Mouse (Mus musculus) thymus, adult 2 months (tissue): Measurements from ENCODE around the gene Fam19a5. TPM values are rescaled to one million over a fixed set of nuclear protein-coding genes. Genes with fewer than 3 reads are reported as not detected.

Source experiments
- DNase-seq: peaks from one replicate; pipeline ENCODE4 v3.0.0; 2021
- H3K27ac ChIP-seq: fragments of 200-500 bp; 2 replicates; pipeline ENCODE4 v1.5.1; 2012; ENCODE audit warnings: low read length, control low read depth; ENCODE audit not compliant: control insufficient read depth, insufficient read depth
- H3K27me3 ChIP-seq: fragments of 200-500 bp; 2 replicates; pipeline ENCODE4 v1.6.1; 2012; ENCODE audit warnings: mild to moderate bottlenecking, low read length, moderate library complexity, mixed read lengths; ENCODE audit not compliant: control insufficient read depth, insufficient read depth
- H3K36me3 ChIP-seq: fragments of 200-500 bp; 2 replicates; pipeline ENCODE4 v1.6.1; 2012; ENCODE audit warnings: mild to moderate bottlenecking, low read length, moderate library complexity; ENCODE audit not compliant: control insufficient read depth, insufficient read depth
- H3K4me1 ChIP-seq: fragments of 200-500 bp; replicated peaks from 2 replicates; pipeline ENCODE4 v1.6.1; 2012; ENCODE audit warnings: low read length; ENCODE audit not compliant: control insufficient read depth, insufficient read depth
- H3K4me3 ChIP-seq: fragments of 200-500 bp; 2 replicates; pipeline ENCODE4 v1.5.1; 2012; ENCODE audit warnings: mild to moderate bottlenecking, low read length, control low read depth, moderate library complexity; ENCODE audit not compliant: control insufficient read depth, insufficient read depth
- CTCF ChIP-seq: fragments of 200-500 bp; IDR thresholded peaks from 2 replicates; pipeline ENCODE4 v1.5.1; 2012; ENCODE audit warnings: mild to moderate bottlenecking, control low read depth, low read length, moderate library complexity, borderline replicate concordance; ENCODE audit not compliant: control insufficient read depth, poor library complexity, insufficient read depth; ENCODE audit errors: extremely low read depth
- POLR2A ChIP-seq: fragments of 200-500 bp; IDR thresholded peaks from 2 replicates; pipeline ENCODE4 v1.6.1; 2012; ENCODE audit warnings: mild to moderate bottlenecking, low read length, control low read depth, moderate library complexity; ENCODE audit not compliant: control insufficient read depth, poor library complexity, insufficient read depth; ENCODE audit errors: extremely low read depth
- WGBS: fragments of 180-500 bp; shearing (Covaris S2); methylation state at CpG from one replicate; pipeline ENCODE4 v1.1.7; 2018; 5-methylcytosine and 5-hydroxymethylcytosine counted together
- polyA plus RNA-seq: library from polyadenylated mRNA; depleted of rRNA; stranded (reverse); fragments of >200 nt; gene quantifications from 2 replicates; pipeline ENCODE4 v1.2.3, GENCODE M21; 2012

Fam19a5 gene
- polyA plus RNA-seq, 1 experiment: 1.1 TPM

- H3K36me3 ChIP-seq: no peaks in the 10 kb centered on the region
- TF ChIP-seq CTCF (no peak), POLR2A (no peak)
- H3K27ac ChIP-seq: no peak overlapping the region
- H3K27me3 ChIP-seq: no peaks in the 10 kb centered on the region; the same call in 1 of the 2 replicates
- no peak for DNase-seq
- H3K4me3 ChIP-seq: no peak overlapping the region
- H3K4me1 ChIP-seq: no peaks in the 10 kb centered on the region
- WGBS: 3% methylated on average over 84 of the region's 84 CpGs
These were observed 466 bp downstream of the Fam19a5 start for GRCm38 (mm10) chr15:87544401-87545129.

GRCm38 (mm10) chr15:87545130-87545642, 1.1 kb downstream of the Fam19a5 start:
- H3K4me1 ChIP-seq: no peaks in the 10 kb centered on the region
- TF ChIP-seq POLR2A (no peak), CTCF (no peak)
- DNase-seq: no peak
- H3K4me3 ChIP-seq: no peak overlapping the region
- 16% methylated on average over 18 of the region's 18 CpGs for WGBS
- no peaks in the 10 kb centered on the region for H3K36me3 ChIP-seq
- H3K27ac ChIP-seq: no peak overlapping the region
- H3K27me3 ChIP-seq: no peaks in the 10 kb centered on the region; the same call in 1 of the 2 replicates

GRCm38 (mm10) chr15:87545731-87546360, 1.7 kb downstream of the Fam19a5 start:
- H3K4me1 ChIP-seq: no peaks in the 10 kb centered on the region
- TF ChIP-seq POLR2A: no peak
- no peak for TF ChIP-seq CTCF
- no peak overlapping the region for H3K27ac ChIP-seq
- WGBS: 32% methylated on average over 8 of the region's 8 CpGs
- no peaks in the 10 kb centered on the region for H3K36me3 ChIP-seq
- DNase-seq: no peak
- no peaks in the 10 kb centered on the region; the same call in 1 of the 2 replicates for H3K27me3 ChIP-seq
- no peak overlapping the region for H3K4me3 ChIP-seq

GRCm38 (mm10) chr15:87547022-87547421, 2.9 kb downstream of the Fam19a5 start:
- H3K36me3 ChIP-seq: no peaks in the 10 kb centered on the region
- DNase-seq: no peak
- 49% methylated on average over 5 of the region's 5 CpGs for WGBS
- no peak overlapping the region for H3K4me3 ChIP-seq
- no peak overlapping the region for H3K27ac ChIP-seq
- no peaks in the 10 kb centered on the region; the same call in 1 of the 2 replicates for H3K27me3 ChIP-seq
- TF ChIP-seq POLR2A (no peak), CTCF (no peak)
- H3K4me1 ChIP-seq: no peaks in the 10 kb centered on the region

GRCm38 (mm10) chr15:87549724-87550123, 5.6 kb downstream of the Fam19a5 start:
- TF ChIP-seq CTCF (no peak), POLR2A (no peak)
- no peak for DNase-seq
- no peak overlapping the region for H3K27ac ChIP-seq

GRCm38 (mm10) chr15:87550756-87551155, 6.7 kb downstream of the Fam19a5 start:
- WGBS: 50% methylated on average over 5 of the region's 5 CpGs
- no peak overlapping the region for H3K4me3 ChIP-seq
- no peaks in the 10 kb centered on the region for H3K27me3 ChIP-seq
- no peak overlapping the region for H3K27ac ChIP-seq
- no peak for DNase-seq
- TF ChIP-seq CTCF (no peak), POLR2A (no peak)
- no peaks in the 10 kb centered on the region for H3K36me3 ChIP-seq
- no peaks in the 10 kb centered on the region for H3K4me1 ChIP-seq

More at GRCm38 (mm10) chr15:87549724-87550123, 5.6 kb downstream of the Fam19a5 start:
- Histone ChIP-seq H3K4me3 (no peak overlapping the region), H3K36me3 (no peaks in the 10 kb centered on the region), H3K27me3 (no peaks in the 10 kb centered on the region), H3K4me1 (no peaks in the 10 kb centered on the region)
- 84% methylated on average over 4 of the region's 4 CpGs for WGBS

GRCm38 (mm10) chr15:87551556-87551955, 7.5 kb downstream of the Fam19a5 start:
- WGBS: 45% methylated on average over 8 of the region's 8 CpGs
- TF ChIP-seq CTCF (no peak), POLR2A (no peak)
- Histone ChIP-seq H3K4me1 (no peaks in the 10 kb centered on the region), H3K27ac (no peak overlapping the region), H3K27me3 (no peaks in the 10 kb centered on the region), H3K4me3 (no peak overlapping the region), H3K36me3 (no peaks in the 10 kb centered on the region)
- no peak for DNase-seq
